Mouse (Mus musculus): ENCODE measurements around the gene Tlr2. TPM values are rescaled to one million over a fixed set of nuclear protein-coding genes. Genes with fewer than 3 reads are reported as not detected.
A peak's percentile ranks its signal among the peaks of the same experiment; 100 is the strongest.
"Not testable (repeated sequence)": the region's sequence is repeated elsewhere in the genome, so short reads cannot be mapped to it uniquely, and the experiment has no call there.

Gene Tlr2
- polyA plus RNA-seq (2012; rRNA removed): 4.0 and 4.1 TPM in 2 replicates

GRCm38 (mm10) chr3:83841095-83841850 is at the start of gene Tlr2:
Tlr2 (minus strand) TSS chr3:83841767.
- peaks cover 7% of the 10 kb centered on the region for H3K4me1 ChIP-seq (replicated peaks; ENCODE audit: control insufficient read depth, insufficient read depth, low read length)
- peak; percentile 77 for DNase-seq
- H3K36me3 ChIP-seq (ENCODE audit: control insufficient read depth, insufficient read depth, low read length): no peaks in the 10 kb centered on the region
- H3K27ac ChIP-seq (ENCODE audit: control insufficient read depth, insufficient read depth, low read length): no peak within 1 kb of the TSS
- H3K27me3 ChIP-seq (ENCODE audit: control insufficient read depth, insufficient read depth, low read length): no peaks in the 10 kb centered on the region
- 3% methylated on average over 35 of the region's 35 CpGs for WGBS
- H3K4me3 ChIP-seq (ENCODE audit: control insufficient read depth, insufficient read depth, low read length): peak within 1 kb of the TSS; percentile 98
- TF ChIP-seq POLR2A (IDR thresholded peaks at IDR 0.05; ENCODE audit: control insufficient read depth, extremely low read depth, insufficient read depth, low read length, poor library complexity): no peak
- 0 out of 2 replicates have a peak, but pooled peaks have one; percentile 27 for TF ChIP-seq CTCF (IDR thresholded peaks at IDR 0.05; ENCODE audit: borderline replicate concordance, control insufficient read depth, extremely low read depth, insufficient read depth, low read length, poor library complexity)

DNA sequence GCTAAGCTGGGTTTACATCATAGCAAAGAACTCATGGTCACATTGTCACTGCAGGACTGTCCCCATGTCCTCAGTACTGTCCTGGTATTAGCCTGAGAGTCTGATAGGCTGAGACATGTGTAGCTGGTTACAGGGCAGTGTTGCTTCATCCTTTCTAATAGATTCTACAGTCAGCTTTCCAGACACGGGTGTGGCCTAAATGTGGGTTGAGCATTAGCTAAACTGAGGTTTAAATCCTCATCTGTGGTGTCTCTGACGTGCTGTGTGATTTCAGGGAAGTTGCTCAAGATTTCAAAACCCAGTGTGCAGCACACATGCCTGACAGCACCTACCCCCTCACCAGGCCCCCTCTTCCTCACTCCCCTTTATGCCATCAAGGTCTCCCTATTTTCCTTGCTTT is 43.6 kb upstream of the Tlr2 start:
- Histone ChIP-seq H3K36me3 (ENCODE audit: control insufficient read depth, insufficient read depth, low read length) (no peaks in the 10 kb centered on the region), H3K4me3 (ENCODE audit: control insufficient read depth, insufficient read depth, low read length) (no peak overlapping the region), H3K27me3 (ENCODE audit: control insufficient read depth, insufficient read depth, low read length) (no peaks in the 10 kb centered on the region), H3K4me1 (replicated peaks; ENCODE audit: control insufficient read depth, insufficient read depth, low read length) (no peaks in the 10 kb centered on the region), H3K27ac (ENCODE audit: control insufficient read depth, insufficient read depth, low read length) (no peak overlapping the region)
- WGBS: 46% methylated on average over 2 of the region's 2 CpGs
- no peak for TF ChIP-seq CTCF (IDR thresholded peaks at IDR 0.05; ENCODE audit: borderline replicate concordance, control insufficient read depth, extremely low read depth, insufficient read depth, low read length, poor library complexity)
- TF ChIP-seq POLR2A (IDR thresholded peaks at IDR 0.05; ENCODE audit: control insufficient read depth, extremely low read depth, insufficient read depth, low read length, poor library complexity): no peak
- no peak for DNase-seq

DNA sequence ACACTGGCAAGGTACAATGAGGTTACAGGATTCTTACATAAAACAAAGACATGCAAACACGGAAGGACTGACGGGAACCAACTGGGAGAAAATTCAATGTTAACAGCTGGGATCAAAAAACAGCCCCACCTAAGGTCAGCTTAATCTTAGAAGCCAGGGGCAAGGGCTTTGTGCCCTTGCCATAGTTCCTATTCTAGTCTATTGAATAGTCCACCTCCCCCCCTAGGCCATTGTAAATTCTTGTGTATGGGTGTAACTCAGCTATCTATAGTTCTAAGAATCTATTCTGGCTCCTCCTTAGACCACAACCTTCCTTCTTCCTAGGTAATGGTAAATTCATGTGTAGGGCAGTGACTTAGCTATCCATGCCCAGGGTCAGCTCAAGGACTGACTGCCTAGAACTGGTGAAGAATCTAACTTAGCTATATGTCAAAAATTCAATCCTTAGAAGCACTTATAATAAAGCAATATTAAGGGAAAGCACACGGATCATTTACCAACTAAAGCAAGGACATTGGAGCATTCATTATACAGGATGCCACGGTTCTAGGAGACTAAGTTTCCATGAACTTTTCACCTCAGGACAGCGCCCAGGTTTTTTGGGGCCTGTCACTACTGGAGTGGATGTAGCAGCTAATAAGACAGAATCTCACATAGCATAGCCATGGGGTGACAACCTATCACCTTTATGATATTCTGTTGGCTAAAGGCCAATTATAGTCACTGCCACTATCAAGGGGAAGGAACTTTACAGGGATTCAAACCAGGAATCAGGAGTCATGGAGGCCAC is 37.9 kb upstream of the Tlr2 start:
- not testable (repeated sequence) for H3K4me1 ChIP-seq (replicated peaks; ENCODE audit: control insufficient read depth, insufficient read depth, low read length); DNase-seq; H3K4me3 ChIP-seq (ENCODE audit: control insufficient read depth, insufficient read depth, low read length); H3K36me3 ChIP-seq (ENCODE audit: control insufficient read depth, insufficient read depth, low read length); H3K27ac ChIP-seq (ENCODE audit: control insufficient read depth, insufficient read depth, low read length); H3K27me3 ChIP-seq (ENCODE audit: control insufficient read depth, insufficient read depth, low read length)
- WGBS: 93% methylated on average over 5 of the region's 5 CpGs

DNA sequence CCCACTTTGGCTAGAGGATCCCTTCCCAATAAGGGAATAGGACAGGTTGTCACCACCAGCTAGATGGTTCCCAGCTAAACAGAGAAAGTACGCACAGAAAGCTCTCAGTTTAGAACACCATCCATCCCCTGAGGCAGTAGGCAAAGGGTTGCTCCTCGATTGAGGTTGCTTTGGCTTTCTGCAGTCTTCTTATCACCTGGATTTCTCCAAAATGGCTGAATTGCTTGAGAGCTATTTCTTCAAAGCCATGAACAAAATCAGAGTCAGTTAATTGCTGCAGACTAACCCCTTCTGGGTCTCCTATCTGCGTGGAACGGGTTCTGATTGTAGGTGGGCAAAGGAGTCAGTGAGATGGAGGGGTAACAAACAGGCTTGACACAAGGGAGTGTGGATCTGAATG is 37.2 kb upstream of the Tlr2 start:
- WGBS: 97% methylated on average over 4 of the region's 4 CpGs
- Histone ChIP-seq H3K4me1 (replicated peaks; ENCODE audit: control insufficient read depth, insufficient read depth, low read length) (no peaks in the 10 kb centered on the region), H3K27me3 (ENCODE audit: control insufficient read depth, insufficient read depth, low read length) (no peaks in the 10 kb centered on the region), H3K36me3 (ENCODE audit: control insufficient read depth, insufficient read depth, low read length) (no peaks in the 10 kb centered on the region), H3K27ac (ENCODE audit: control insufficient read depth, insufficient read depth, low read length) (no peak overlapping the region), H3K4me3 (ENCODE audit: control insufficient read depth, insufficient read depth, low read length) (no peak overlapping the region)
- no peak for TF ChIP-seq POLR2A (IDR thresholded peaks at IDR 0.05; ENCODE audit: control insufficient read depth, extremely low read depth, insufficient read depth, low read length, poor library complexity)
- TF ChIP-seq CTCF (IDR thresholded peaks at IDR 0.05; ENCODE audit: borderline replicate concordance, control insufficient read depth, extremely low read depth, insufficient read depth, low read length, poor library complexity): no peak
- no peak for DNase-seq

DNA sequence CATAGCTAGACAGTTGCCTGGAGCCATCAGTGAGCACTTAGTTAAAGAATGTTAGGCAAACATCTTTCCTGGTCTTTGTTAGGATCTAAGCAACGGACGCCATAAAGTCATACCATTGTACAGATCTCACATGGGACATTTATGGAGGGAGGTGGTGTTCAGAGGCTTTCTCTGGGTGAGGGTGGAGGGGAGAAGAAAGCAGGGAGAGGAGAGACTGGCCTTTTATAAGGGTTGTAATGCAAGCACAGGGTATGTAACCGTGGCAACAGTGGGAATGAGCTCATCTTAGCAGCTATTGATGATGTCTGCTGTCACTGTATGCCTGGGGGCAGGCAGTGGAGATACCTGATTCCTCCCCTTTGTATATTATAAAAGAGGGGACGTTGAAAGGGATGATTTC is 34.7 kb upstream of the Tlr2 start:
- 89% methylated on average over 4 of the region's 4 CpGs for WGBS
- H3K27ac ChIP-seq (ENCODE audit: control insufficient read depth, insufficient read depth, low read length): no peak overlapping the region
- TF ChIP-seq POLR2A (IDR thresholded peaks at IDR 0.05; ENCODE audit: control insufficient read depth, extremely low read depth, insufficient read depth, low read length, poor library complexity) (no peak), CTCF (IDR thresholded peaks at IDR 0.05; ENCODE audit: borderline replicate concordance, control insufficient read depth, extremely low read depth, insufficient read depth, low read length, poor library complexity) (no peak)
- H3K4me3 ChIP-seq (ENCODE audit: control insufficient read depth, insufficient read depth, low read length): no peak overlapping the region
- no peaks in the 10 kb centered on the region for H3K4me1 ChIP-seq (replicated peaks; ENCODE audit: control insufficient read depth, insufficient read depth, low read length)
- no peak for DNase-seq
- H3K27me3 ChIP-seq (ENCODE audit: control insufficient read depth, insufficient read depth, low read length): no peaks in the 10 kb centered on the region
- no peaks in the 10 kb centered on the region for H3K36me3 ChIP-seq (ENCODE audit: control insufficient read depth, insufficient read depth, low read length)

DNA sequence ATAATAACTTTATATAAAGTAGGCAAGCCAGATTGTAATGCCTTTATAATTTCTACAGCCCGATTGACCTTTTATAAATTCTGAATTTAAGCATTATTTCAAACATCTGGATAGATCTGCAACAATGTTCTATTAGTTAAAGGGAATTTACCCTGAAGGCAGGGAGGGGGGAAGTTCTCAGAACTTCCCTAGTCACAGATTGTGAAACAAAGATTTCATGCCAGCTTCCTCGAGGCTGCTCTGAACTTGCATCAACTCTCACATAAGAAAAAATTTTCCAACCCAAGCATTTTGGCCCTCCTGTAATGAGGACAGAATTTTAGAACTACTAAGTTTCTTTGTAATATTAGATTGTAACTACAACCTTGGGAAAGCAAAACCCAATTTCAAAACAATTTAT is 33.5 kb upstream of the Tlr2 start:
- not testable (repeated sequence) for H3K27me3 ChIP-seq (ENCODE audit: control insufficient read depth, insufficient read depth, low read length); H3K27ac ChIP-seq (ENCODE audit: control insufficient read depth, insufficient read depth, low read length); H3K4me3 ChIP-seq (ENCODE audit: control insufficient read depth, insufficient read depth, low read length); H3K4me1 ChIP-seq (replicated peaks; ENCODE audit: control insufficient read depth, insufficient read depth, low read length); H3K36me3 ChIP-seq (ENCODE audit: control insufficient read depth, insufficient read depth, low read length); DNase-seq
- WGBS: 85% methylated on average over 2 of the region's 2 CpGs

- not testable (repeated sequence) for H3K4me1 ChIP-seq (replicated peaks; ENCODE audit: control insufficient read depth, insufficient read depth, low read length); H3K27ac ChIP-seq (ENCODE audit: control insufficient read depth, insufficient read depth, low read length); H3K4me3 ChIP-seq (ENCODE audit: control insufficient read depth, insufficient read depth, low read length); H3K27me3 ChIP-seq (ENCODE audit: control insufficient read depth, insufficient read depth, low read length); DNase-seq; H3K36me3 ChIP-seq (ENCODE audit: control insufficient read depth, insufficient read depth, low read length)
- 91% methylated on average over 2 of the region's 2 CpGs for WGBS
These were observed 31.3 kb upstream of the Tlr2 start for GRCm38 (mm10) chr3:83872853-83873252.

GRCm38 (mm10) chr3:83871962-83872361 is 30.4 kb upstream of the Tlr2 start:
- DNase-seq; H3K36me3 ChIP-seq (ENCODE audit: control insufficient read depth, insufficient read depth, low read length); H3K4me1 ChIP-seq (replicated peaks; ENCODE audit: control insufficient read depth, insufficient read depth, low read length); H3K4me3 ChIP-seq (ENCODE audit: control insufficient read depth, insufficient read depth, low read length); H3K27me3 ChIP-seq (ENCODE audit: control insufficient read depth, insufficient read depth, low read length); H3K27ac ChIP-seq (ENCODE audit: control insufficient read depth, insufficient read depth, low read length): not testable (repeated sequence)
- WGBS: 99% methylated on average over 4 of the region's 4 CpGs

- not testable (repeated sequence) for H3K27ac ChIP-seq (ENCODE audit: control insufficient read depth, insufficient read depth, low read length); H3K4me3 ChIP-seq (ENCODE audit: control insufficient read depth, insufficient read depth, low read length); H3K36me3 ChIP-seq (ENCODE audit: control insufficient read depth, insufficient read depth, low read length); H3K27me3 ChIP-seq (ENCODE audit: control insufficient read depth, insufficient read depth, low read length); H3K4me1 ChIP-seq (replicated peaks; ENCODE audit: control insufficient read depth, insufficient read depth, low read length); DNase-seq
- WGBS: 94% methylated on average over 7 of the region's 7 CpGs
These were observed 30.0 kb upstream of the Tlr2 start for GRCm38 (mm10) chr3:83871559-83871958.
